Mouse (Mus musculus) neutrophil, adult 65 days (primary cell): ENCODE results near the gene 1700010I14Rik. TPM values are rescaled to one million over a fixed set of nuclear protein-coding genes. Genes with fewer than 3 reads are reported as not detected.

Experiments used
- total RNA-seq: library from RNA; stranded (reverse); gene quantifications from 2 replicates; pipeline ENCODE4 v1.2.4, GENCODE M21; 2023

1700010I14Rik gene
- 4.3 and 4.4 TPM in 2 replicates for total RNA-seq

DNA sequence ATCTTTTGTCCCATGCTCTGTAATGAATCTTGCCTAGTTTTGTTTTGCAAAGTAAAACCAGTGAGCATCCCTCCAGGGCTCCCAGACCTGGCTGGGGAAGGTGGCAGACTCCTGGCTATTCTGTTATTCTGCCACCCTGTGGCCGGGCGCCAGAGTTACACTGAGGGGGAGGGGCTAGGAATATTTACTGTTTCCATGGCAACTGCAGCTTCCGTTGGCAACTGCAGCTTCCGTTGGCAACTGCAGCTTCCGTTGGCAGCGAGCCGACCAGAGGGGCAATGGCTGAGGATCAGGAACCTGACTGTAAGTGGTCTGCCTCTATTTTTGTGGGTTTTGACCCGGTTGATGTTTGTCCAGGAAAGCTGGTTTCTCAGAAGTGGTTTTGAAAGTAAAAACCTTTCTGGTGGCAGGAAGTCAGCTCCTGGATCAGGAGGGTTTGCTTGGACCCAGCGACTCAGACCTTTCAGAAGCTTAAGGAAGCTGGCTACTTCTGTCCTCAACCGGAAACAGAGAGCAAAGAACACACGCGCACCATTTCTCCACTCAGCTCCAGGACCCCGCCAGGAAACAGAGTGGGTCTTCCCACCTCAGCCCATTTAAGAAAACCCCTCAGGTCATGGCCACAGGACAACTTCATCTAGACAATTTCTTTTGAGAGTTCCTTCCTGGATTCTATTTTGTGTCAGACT lies at the start of gene 1700010I14Rik:
TSS of gene 1700010I14Rik (plus strand) at position 215 of the 689 bp plus-strand sequence.

